Mouse (Mus musculus) intestine, embryonic 16.5 days (tissue): ENCODE data around the gene Vwa3b. TPM values are rescaled to one million over a fixed set of nuclear protein-coding genes. Genes with fewer than 3 reads are reported as not detected.
A peak's percentile ranks its signal among the peaks of the same experiment; 100 is the strongest.

Source experiments
- ATAC-seq: fragments of 200-750 bp; cut with Nextera tagmentation; 2 replicates; pipeline ENCODE4 v1.8.0; 2017; ENCODE audit warnings: moderate TSS enrichment, moderate library complexity
- H3K27ac ChIP-seq: fragments of 300-500 bp; sonication (generic); 2 replicates; pipeline ENCODE4 v1.5.1; 2014; ENCODE audit warnings: mild to moderate bottlenecking, low read length
- H3K27me3 ChIP-seq: fragments of 300-500 bp; sonication (generic); replicated peaks from 2 replicates; pipeline ENCODE4 v1.6.1; 2014; ENCODE audit warnings: low read length, control low read depth, mixed read lengths; ENCODE audit not compliant: control insufficient read depth, insufficient read depth
- H3K36me3 ChIP-seq: fragments of 300-500 bp; sonication (generic); 2 replicates; pipeline ENCODE4 v1.6.1; 2014; ENCODE audit warnings: low read length, control low read depth; ENCODE audit not compliant: control insufficient read depth, insufficient read depth
- H3K4me1 ChIP-seq: fragments of 300-500 bp; sonication (generic); 2 replicates; pipeline ENCODE4 v1.6.1; 2014; ENCODE audit warnings: low read length, control low read depth, mixed read lengths; ENCODE audit not compliant: control insufficient read depth, insufficient read depth
- H3K4me2 ChIP-seq: fragments of 300-500 bp; sonication (generic); 2 replicates; pipeline ENCODE4 v1.6.1; 2014; ENCODE audit warnings: low read depth, low read length, control low read depth
- H3K4me3 ChIP-seq: fragments of 300-500 bp; sonication (generic); 2 replicates; pipeline ENCODE4 v1.5.1; 2014; ENCODE audit warnings: mild to moderate bottlenecking, low read length
- H3K9ac ChIP-seq: fragments of 300-500 bp; sonication (generic); 2 replicates; pipeline ENCODE4 v1.6.1; 2014; ENCODE audit warnings: low read depth, low read length
- H3K9me3 ChIP-seq: fragments of 300-500 bp; sonication (generic); 2 replicates; pipeline ENCODE4 v1.6.1; 2016; ENCODE audit warnings: low read length, control low read depth; ENCODE audit not compliant: control insufficient read depth
- WGBS: fragments of 180-500 bp; shearing (Covaris S2); extraction: QIAGEN DNeasy Blood & Tissue Kit; methylation state at CpG from one replicate; pipeline ENCODE4 v1.1.7; 2014; 5-methylcytosine and 5-hydroxymethylcytosine counted together
- polyA plus RNA-seq: library from polyadenylated mRNA; unstranded; fragments of >200 nt; fragmentation: Nextera tagmentation; extraction: Ambion mirVana; gene quantifications from 2 replicates; pipeline ENCODE4 v1.2.1, GENCODE M21; 2015

Gene Vwa3b
- polyA plus RNA-seq, 1 experiment from 2014 or later = 1.7 TPM

- no peaks in the 10 kb centered on the region for H3K9me3 ChIP-seq
- H3K9ac ChIP-seq = no peak overlapping the region
- H3K4me2 ChIP-seq = no peak overlapping the region
- no peak for ATAC-seq
- H3K4me1 ChIP-seq = no peaks in the 10 kb centered on the region
- no peak overlapping the region for H3K4me3 ChIP-seq
- 74% methylated on average over 6 of the region's 6 CpGs for WGBS
- no peak overlapping the region for H3K27ac ChIP-seq
- H3K36me3 ChIP-seq = no peaks in the 10 kb centered on the region
- no peaks in the 10 kb centered on the region for H3K27me3 ChIP-seq
Measured at GRCm38 (mm10) chr1:36988161-36988560, 38.2 kb upstream of the Vwa3b start.

DNA sequence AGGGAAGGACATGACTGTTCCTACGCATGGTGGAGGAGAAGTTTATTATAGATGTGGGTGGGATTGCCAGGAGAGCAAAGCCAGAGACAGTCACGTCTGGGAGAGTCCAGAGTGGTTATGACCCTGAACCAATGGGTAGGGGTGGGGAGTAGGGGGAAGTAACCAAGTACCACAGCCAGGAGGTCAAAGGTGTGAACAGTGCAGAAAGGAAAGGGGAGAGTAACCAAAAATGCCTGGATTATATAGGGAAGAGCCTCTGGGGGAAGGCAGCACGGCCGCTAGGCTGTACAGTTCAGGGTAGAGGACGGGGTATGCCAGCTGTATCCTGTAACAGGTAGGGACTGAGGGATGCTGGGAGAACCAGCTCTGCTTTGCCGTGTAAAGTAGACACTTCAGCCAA, 37.8 kb upstream of the Vwa3b start:
- no peak for ATAC-seq

DNA sequence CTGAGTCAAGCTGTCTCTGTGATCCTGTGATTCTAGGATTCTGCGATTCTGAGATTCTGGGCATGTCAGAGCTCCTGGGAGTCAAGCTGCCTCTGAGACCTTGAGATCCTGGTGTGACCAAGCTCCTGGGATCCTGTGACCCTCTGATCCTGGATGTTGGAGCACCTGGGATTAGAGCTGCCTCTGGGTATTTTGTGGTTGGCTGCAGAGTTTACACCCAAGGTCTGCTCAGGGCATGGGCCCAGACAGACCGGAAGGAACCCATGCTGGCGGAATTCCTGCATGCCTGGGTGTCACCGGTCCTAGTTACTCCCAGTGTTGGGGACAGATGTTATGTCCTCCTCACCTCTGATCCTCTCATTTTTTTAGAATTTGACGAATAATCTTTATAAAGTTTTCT, 32.1 kb upstream of the Vwa3b start:
- Histone ChIP-seq H3K36me3 (no peaks in the 10 kb centered on the region), H3K4me3 (no peak overlapping the region), H3K9me3 (no peaks in the 10 kb centered on the region), H3K9ac (no peak overlapping the region), H3K4me1 (peaks cover 5% of the 10 kb centered on the region; the same call in 1 of the 2 replicates), H3K27ac (no peak overlapping the region), H3K27me3 (no peaks in the 10 kb centered on the region), H3K4me2 (no peak overlapping the region)
- 94% methylated on average over 5 of the region's 5 CpGs for WGBS
- no peak for ATAC-seq

More for the DNA sequence above, 37.8 kb upstream of the Vwa3b start:
- no peaks in the 10 kb centered on the region for H3K36me3 ChIP-seq
- H3K27ac ChIP-seq = no peak overlapping the region
- 63% methylated on average over 6 of the region's 6 CpGs for WGBS
- H3K4me2 ChIP-seq = no peak overlapping the region
- H3K9me3 ChIP-seq = no peaks in the 10 kb centered on the region
- H3K27me3 ChIP-seq = no peaks in the 10 kb centered on the region
- H3K9ac ChIP-seq = no peak overlapping the region
- H3K4me1 ChIP-seq = no peaks in the 10 kb centered on the region
- H3K4me3 ChIP-seq = no peak overlapping the region

DNA sequence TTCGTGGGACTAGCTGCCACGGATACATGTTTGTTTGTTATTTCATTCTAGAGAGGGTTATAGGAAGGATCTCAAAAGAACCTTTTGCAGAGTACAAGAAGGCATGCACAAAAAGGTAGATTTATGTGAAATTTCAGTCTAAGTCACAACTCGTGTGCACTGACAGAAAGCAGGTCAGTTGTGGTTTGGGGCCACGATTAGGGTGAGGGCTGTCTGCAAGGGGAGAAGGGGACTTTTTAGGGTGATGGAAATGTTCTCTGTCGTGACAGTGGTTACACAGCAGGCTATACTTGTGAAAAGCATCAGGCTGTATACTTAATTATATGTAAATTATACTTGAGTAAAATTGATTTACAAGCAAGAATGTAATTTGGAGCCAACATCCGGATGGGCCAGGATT, 30.6 kb upstream of the Vwa3b start:
- no peaks in the 10 kb centered on the region for H3K27me3 ChIP-seq
- WGBS = 47% methylated on average over 6 of the region's 6 CpGs
- H3K4me2 ChIP-seq = no peak overlapping the region
- H3K9me3 ChIP-seq = no peaks in the 10 kb centered on the region
- H3K4me1 ChIP-seq = peaks cover 5% of the 10 kb centered on the region; the same call in 1 of the 2 replicates
- H3K27ac ChIP-seq = peak overlapping the region; percentile 46; the same call in 1 of the 2 replicates
- H3K9ac ChIP-seq = no peak overlapping the region
- no peak overlapping the region for H3K4me3 ChIP-seq
- no peaks in the 10 kb centered on the region for H3K36me3 ChIP-seq
- no peak for ATAC-seq

GRCm38 (mm10) chr1:36996561-36997213, 29.7 kb upstream of the Vwa3b start:
- 47% methylated on average over 6 of the region's 6 CpGs for WGBS
- no peaks in the 10 kb centered on the region for H3K9me3 ChIP-seq
- peak overlapping the region; percentile 68 for H3K27ac ChIP-seq

DNA sequence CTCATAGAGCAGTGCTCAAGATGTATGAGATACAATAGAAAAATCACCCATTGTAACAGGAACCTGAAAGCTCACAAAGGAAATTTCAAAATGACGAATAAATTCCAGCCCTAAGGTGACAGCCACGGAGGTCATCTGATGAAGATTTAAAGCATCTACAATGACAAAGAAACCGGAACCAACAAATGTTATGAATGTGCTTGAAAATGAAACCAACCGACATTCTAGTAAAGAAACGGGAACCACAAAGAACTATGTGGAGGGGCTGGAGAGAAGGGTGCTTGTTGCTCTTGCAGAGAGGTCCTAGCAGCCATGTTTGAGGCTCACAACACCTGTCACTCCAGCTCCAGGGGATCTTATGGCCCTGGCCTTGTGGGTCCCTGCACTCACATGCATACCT, 26.1 kb upstream of the Vwa3b start:
- no peak overlapping the region for H3K4me2 ChIP-seq
- no peaks in the 10 kb centered on the region for H3K27me3 ChIP-seq
- H3K4me1 ChIP-seq = peaks cover 5% of the 10 kb centered on the region; the same call in 1 of the 2 replicates
- no peaks in the 10 kb centered on the region for H3K9me3 ChIP-seq
- H3K9ac ChIP-seq = no peak overlapping the region
- no peaks in the 10 kb centered on the region for H3K36me3 ChIP-seq
- no peak overlapping the region; the same call in 1 of the 2 replicates for H3K27ac ChIP-seq
- H3K4me3 ChIP-seq = no peak overlapping the region
- WGBS = 70% methylated on average over 5 of the region's 5 CpGs
- ATAC-seq = no peak

More at GRCm38 (mm10) chr1:36996561-36997213, 29.7 kb upstream of the Vwa3b start:
- Histone ChIP-seq H3K27me3 (no peaks in the 10 kb centered on the region), H3K4me3 (no peak overlapping the region), H3K4me2 (no peak overlapping the region), H3K9ac (no peak overlapping the region), H3K36me3 (no peaks in the 10 kb centered on the region), H3K4me1 (peaks cover 5% of the 10 kb centered on the region; the same call in 1 of the 2 replicates)
- peak; percentile 66 for ATAC-seq

GRCm38 (mm10) chr1:37001636-37002315, 24.6 kb upstream of the Vwa3b start:
- Histone ChIP-seq H3K36me3 (no peaks in the 10 kb centered on the region), H3K4me2 (no peak overlapping the region), H3K27me3 (no peaks in the 10 kb centered on the region), H3K27ac (no peak overlapping the region), H3K4me1 (0 out of 2 replicates have a peak, but pooled peaks cover under 1% of the 10 kb centered on the region), H3K9me3 (no peaks in the 10 kb centered on the region), H3K9ac (no peak overlapping the region), H3K4me3 (no peak overlapping the region)
- ATAC-seq = no peak
- WGBS = 51% methylated on average over 7 of the region's 7 CpGs

DNA sequence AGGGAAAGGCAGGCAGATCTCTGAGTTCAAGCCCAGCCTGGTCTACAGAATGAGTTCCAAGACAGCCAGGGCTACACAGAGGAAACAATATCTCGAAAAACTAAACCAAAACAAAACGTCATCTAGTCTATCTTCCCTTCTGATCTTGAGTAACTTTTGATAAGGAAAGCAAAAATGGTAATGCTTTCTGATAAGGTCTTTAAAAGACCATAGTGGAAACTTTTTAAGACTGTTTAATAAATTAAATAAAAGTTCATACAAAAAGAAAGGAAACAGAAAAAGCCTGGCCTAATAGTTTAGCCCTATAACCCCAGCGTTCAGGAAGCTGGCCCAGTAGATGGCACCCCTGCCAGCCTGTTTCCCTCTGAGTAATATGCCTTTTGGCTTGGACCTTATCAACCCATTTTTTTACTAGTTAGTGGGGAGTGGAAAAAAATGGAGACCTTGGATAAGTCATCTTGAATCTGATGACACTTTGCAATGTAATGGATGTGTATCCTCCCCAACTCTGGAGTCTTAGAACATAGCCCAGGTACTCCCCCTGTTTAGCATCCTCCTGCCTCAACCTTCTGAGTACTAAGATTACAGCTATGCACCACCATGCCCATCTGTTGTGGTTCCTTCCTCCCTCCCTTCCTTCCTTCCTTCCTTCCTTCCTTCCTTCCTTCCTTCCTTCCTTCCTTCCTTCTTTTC, 23.9 kb upstream of the Vwa3b start:
- no peaks in the 10 kb centered on the region for H3K27me3 ChIP-seq
- H3K4me3 ChIP-seq = no peak overlapping the region
- no peaks in the 10 kb centered on the region for H3K9me3 ChIP-seq
- H3K27ac ChIP-seq = no peak overlapping the region
- ATAC-seq = no peak
- no peaks in the 10 kb centered on the region for H3K36me3 ChIP-seq
- H3K4me1 ChIP-seq = no peaks in the 10 kb centered on the region
- H3K4me2 ChIP-seq = no peak overlapping the region
- no peak overlapping the region for H3K9ac ChIP-seq
- 66% methylated on average over 3 of the region's 3 CpGs for WGBS

GRCm38 (mm10) chr1:37004533-37004932, 21.9 kb upstream of the Vwa3b start:
- Histone ChIP-seq H3K36me3 (no peaks in the 10 kb centered on the region), H3K27ac (0 out of 2 replicates have a peak overlapping the region, but pooled peaks have one; percentile 45), H3K9me3 (no peaks in the 10 kb centered on the region), H3K4me2 (no peak overlapping the region), H3K9ac (no peak overlapping the region), H3K27me3 (no peaks in the 10 kb centered on the region), H3K4me1 (no peaks in the 10 kb centered on the region), H3K4me3 (no peak overlapping the region)
- 39% methylated on average over 8 of the region's 8 CpGs for WGBS
- peak; percentile 33; the same call in 1 of the 2 replicates for ATAC-seq
